Mouse (Mus musculus) gastrocnemius, adult 18-20 months (tissue): Measurements from ENCODE around the gene Ccs. TPM values are rescaled to one million over a fixed set of nuclear protein-coding genes. Genes with fewer than 3 reads are reported as not detected.
"Not testable (repeated sequence)": the region's sequence is repeated elsewhere in the genome, so short reads cannot be mapped to it uniquely, and the experiment has no call there.

Experiments
- DNase-seq: peaks from one replicate; pipeline ENCODE4 v3.0.0; 2021; ENCODE audit warnings: low spot score
- long read RNA-seq, 2 experiments: library from polyadenylated mRNA; stranded (forward); transcript quantifications; one replicate each; pipeline ENCODE4 v2.0.0; 2021
- total RNA-seq, 2 experiments: library from RNA; stranded (reverse); gene quantifications; 2 replicates each; pipeline ENCODE4 v1.2.3; 2021

Gene Ccs
- total RNA-seq: 10 to 100 TPM; 20.0 to 24.1 TPM
- long read RNA-seq, experiment 1, transcript Ccs-201 (8 exons, 1,067 nt): major isoform, 12 of 14 reads
- long read RNA-seq, experiment 1, partial matches to known transcripts: 0 of 14 reads
- long read RNA-seq, experiment 1, other reads (novel, unspliced or antisense): 1 of 14 reads
- long read RNA-seq, experiment 2, transcript Ccs-201 (8 exons, 1,067 nt): major isoform, 18 of 20 reads
- long read RNA-seq, experiment 2, partial matches to known transcripts: 2 of 20 reads
- long read RNA-seq, experiment 2, other reads (novel, unspliced or antisense): 0 of 20 reads

GRCm38 (mm10) chr19:4839149-4839548 is at the start of gene Ccs, which contains the start of gene Ccdc87:
Gene Ccs, minus strand, starts transcription at chr19:4839332.
Gene Ccdc87, plus strand, starts transcription at chr19:4839366.
- DNase-seq: peak; percentile 98

GRCm38 (mm10) chr19:4883961-4884360 is 44.8 kb upstream of the Ccs start:
- no peak for DNase-seq

GRCm38 (mm10) chr19:4879324-4879703 is 40.2 kb upstream of the Ccs start:
- no peak for DNase-seq

GRCm38 (mm10) chr19:4878405-4879323 is 39.5 kb upstream of the Ccs start, which contains the start of gene Zdhhc24:
Gene Zdhhc24, plus strand, starts transcription at chr19:4878668.
- DNase-seq: peak; percentile 97

GRCm38 (mm10) chr19:4877785-4878184 is 38.7 kb upstream of the Ccs start, which contains the start of gene Actn3:
Gene Actn3, minus strand, starts transcription at chr19:4877909.
- peak; percentile 80 for DNase-seq

GRCm38 (mm10) chr19:4876755-4877154 is 37.6 kb upstream of the Ccs start:
- DNase-seq: peak; percentile 81

- no peak for DNase-seq
Measured at GRCm38 (mm10) chr19:4876241-4876640, 37.1 kb upstream of the Ccs start.

GRCm38 (mm10) chr19:4874613-4875012 is 35.5 kb upstream of the Ccs start:
- DNase-seq: not testable (repeated sequence)

GRCm38 (mm10) chr19:4865147-4865546 is 26.0 kb upstream of the Ccs start:
- DNase-seq: no peak

- no peak for DNase-seq
Measured at GRCm38 (mm10) chr19:4863048-4863447, 23.9 kb upstream of the Ccs start.

GRCm38 (mm10) chr19:4859081-4859480 is 19.9 kb upstream of the Ccs start:
- no peak for DNase-seq

- no peak for DNase-seq
Measured at GRCm38 (mm10) chr19:4855951-4856350, 16.8 kb upstream of the Ccs start.

GRCm38 (mm10) chr19:4855470-4855820 is 16.3 kb upstream of the Ccs start:
- no peak for DNase-seq

GRCm38 (mm10) chr19:4854552-4855469 is 15.7 kb upstream of the Ccs start, which contains the start of gene Ctsf:
Gene Ctsf, plus strand, starts transcription at chr19:4855130.
- DNase-seq: peak; percentile 94

- DNase-seq: no peak
Measured at GRCm38 (mm10) chr19:4850281-4850680, 11.1 kb upstream of the Ccs start.

- DNase-seq: no peak
Measured at GRCm38 (mm10) chr19:4849800-4850199, 10.7 kb upstream of the Ccs start.

- no peak for DNase-seq
Measured at GRCm38 (mm10) chr19:4847490-4847889, 8.4 kb upstream of the Ccs start.

- DNase-seq: no peak
Measured at GRCm38 (mm10) chr19:4845846-4846245, 6.7 kb upstream of the Ccs start.

- no peak for DNase-seq
Measured at GRCm38 (mm10) chr19:4842611-4843010, 3.5 kb upstream of the Ccs start.

- no peak for DNase-seq
Measured at GRCm38 (mm10) chr19:4840848-4841247, 1.7 kb upstream of the Ccs start.

GRCm38 (mm10) chr19:4838526-4839140 is 499 bp downstream of the Ccs start:
- DNase-seq: no peak
